Mouse (Mus musculus) liver, embryonic 14.5 days (tissue): ENCODE results near the gene Olfr110.
"Not testable (repeated sequence)": the region's sequence is repeated elsewhere in the genome, so short reads cannot be mapped to it uniquely, and the experiment has no call there.

Experiments used
- CTCF ChIP-seq: IDR thresholded peaks from 2 replicates; pipeline ENCODE4 v1.5.1; 2016; ENCODE audit warnings: antibody characterized with exemption, low read depth, control low read depth
- EP300 ChIP-seq: IDR thresholded peaks from 2 replicates; pipeline ENCODE4 v1.6.1; 2016; ENCODE audit warnings: antibody characterized with exemption, low read depth

- TF ChIP-seq EP300, CTCF: not testable (repeated sequence)
Observed at GRCm38 (mm10) chr17:37525427-37525826, 33.2 kb downstream of the Olfr110 start.
